Mouse (Mus musculus): ENCODE data around the gene Lmx1b.

The Lmx1b gene

GRCm38 (mm10) chr2:33543429-33544202, 96.7 kb downstream of the Lmx1b start:
- DNase-seq (ENCODE audit: low spot score): no peak

- no peak for DNase-seq (ENCODE audit: low spot score)
Measured at GRCm38 (mm10) chr2:33542696-33543428, 97.4 kb downstream of the Lmx1b start.

DNA sequence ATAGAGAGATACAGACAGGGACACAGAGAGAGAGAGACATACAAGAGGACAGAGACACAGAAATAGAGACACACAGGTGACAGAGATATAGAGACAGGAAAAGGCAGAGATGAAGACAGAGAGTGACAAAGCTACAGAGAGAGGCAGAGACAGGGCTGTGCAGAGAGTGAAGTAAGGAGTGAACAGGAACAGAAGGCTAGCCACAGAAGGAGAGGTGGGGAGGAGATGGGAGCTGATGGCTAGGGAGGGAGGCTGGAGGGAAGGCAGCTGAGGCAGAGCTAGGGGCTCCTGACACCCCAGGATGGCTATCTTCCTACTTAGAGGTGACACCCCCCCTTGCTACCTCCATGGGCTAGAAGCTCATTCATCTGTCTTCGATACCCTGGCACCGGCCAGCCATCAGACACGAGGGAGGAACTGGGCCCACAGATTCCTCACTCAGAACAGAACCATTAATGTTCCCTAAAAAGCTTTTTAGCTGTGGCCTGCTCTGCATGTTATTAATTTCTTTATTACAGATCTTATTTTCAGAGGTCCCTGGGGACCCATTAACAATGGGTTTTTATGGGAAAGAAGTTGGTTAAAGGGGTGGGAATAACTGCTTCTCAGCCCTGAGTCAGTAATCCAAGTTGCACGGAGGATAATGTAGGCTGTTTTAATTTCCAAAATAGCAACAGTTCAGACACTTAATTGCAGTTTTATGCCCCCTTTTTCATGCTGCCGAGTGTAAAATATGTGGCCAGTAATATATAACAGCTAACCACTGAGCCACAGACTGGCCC, 114.8 kb downstream of the Lmx1b start:
- DNase-seq (ENCODE audit: low spot score): no peak

- DNase-seq (ENCODE audit: low spot score): no peak
Measured at GRCm38 (mm10) chr2:33515856-33516255, 124.5 kb downstream of the Lmx1b start.

GRCm38 (mm10) chr2:33515431-33515830, 124.9 kb downstream of the Lmx1b start:
- DNase-seq (ENCODE audit: low spot score): no peak
